Mouse (Mus musculus) left cerebral cortex, postnatal 25 days (tissue): ENCODE results near the gene Robo2. TPM values are rescaled to one million over a fixed set of nuclear protein-coding genes. Genes with fewer than 3 reads are reported as not detected.

Experiments
- DNase-seq, 2 experiments: peaks; one replicate each; pipeline ENCODE4 v3.0.0; 2022; ENCODE audit warnings: low spot score in 2 of 2, mixed read lengths in 1 of 2
- intact Hi-C: fragments of 180-260 bp; cut with DNase I; formaldehyde crosslinking; loops from one replicate; pipeline ENCODE4 v1.15.1; 2025
- total RNA-seq, 2 experiments: library from RNA; stranded (reverse); gene quantifications; 2 replicates each; pipeline ENCODE4 v1.2.3; 2021

Robo2 gene
- total RNA-seq, 2 experiments from 2014 or later: 155 to 159 TPM

GRCm38 (mm10) chr16:74348437-74348836 lies 63.2 kb downstream of the Robo2 start:
- intact Hi-C loops: no loop called here

DNA sequence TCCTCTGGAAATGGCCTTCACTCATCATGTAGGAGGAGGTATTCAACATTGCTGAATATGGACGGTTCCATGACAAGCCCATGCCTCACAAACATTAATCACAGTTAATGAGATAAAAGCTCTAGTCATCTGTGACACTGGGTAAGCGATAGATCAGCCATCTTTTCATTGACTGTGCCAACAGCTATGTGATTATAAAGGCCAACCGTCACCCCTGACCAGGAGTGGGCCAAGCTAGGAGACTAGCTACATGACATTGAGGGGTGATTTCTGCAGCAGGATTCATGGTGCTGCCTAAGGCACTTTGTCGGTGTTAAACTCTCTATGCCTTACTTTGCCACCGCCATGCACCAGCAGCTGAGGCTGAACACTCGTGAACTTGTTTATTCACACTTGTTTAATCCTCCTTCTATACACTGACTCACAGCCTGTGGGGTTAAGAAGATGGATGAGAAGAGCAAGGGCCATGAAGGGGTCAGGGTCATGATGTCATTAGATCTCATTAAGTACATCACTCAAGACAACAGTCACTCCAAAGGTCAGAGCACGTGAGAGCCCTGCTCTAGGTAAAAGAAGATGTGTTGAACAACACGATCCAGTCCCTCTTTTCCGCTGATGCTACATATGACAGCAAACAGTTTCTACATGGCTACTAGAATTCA lies 72.5 kb downstream of the Robo2 start:
- intact Hi-C loops: no loop called here
- DNase-seq: no peak

More at GRCm38 (mm10) chr16:74348437-74348836, 63.2 kb downstream of the Robo2 start:
- no peak for DNase-seq

GRCm38 (mm10) chr16:74321666-74322371 lies 89.8 kb downstream of the Robo2 start:
- DNase-seq: no peak
- intact Hi-C loops: no loop called here

GRCm38 (mm10) chr16:74316150-74316549 lies 95.5 kb downstream of the Robo2 start:
- intact Hi-C loops: no loop called here
- DNase-seq: peak in 1 of 2 experiments; percentile 18

DNA sequence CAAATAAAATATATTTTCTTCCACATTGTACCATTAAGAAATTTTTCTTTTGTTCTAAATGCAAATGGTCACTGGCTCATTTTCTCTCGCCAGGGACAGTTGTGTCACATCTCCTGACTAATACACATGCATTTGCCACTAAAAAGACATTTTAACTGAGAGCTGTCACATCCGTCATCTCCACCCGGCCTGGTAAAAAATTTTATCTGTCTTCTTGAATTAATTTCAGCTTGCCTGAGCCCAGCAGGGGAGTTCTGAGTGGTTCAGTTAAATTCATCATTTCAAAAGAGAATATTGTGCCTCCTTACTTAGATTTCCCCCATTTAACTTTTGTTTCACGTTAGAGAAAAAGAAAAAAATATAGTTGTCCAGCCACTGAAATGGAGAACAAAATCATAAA lies 98.4 kb downstream of the Robo2 start:
- no peak for DNase-seq
- intact Hi-C loops: no loop called here

- intact Hi-C loops: no loop called here
- DNase-seq: no peak
Measured at GRCm38 (mm10) chr16:74307543-74307887, 104.1 kb downstream of the Robo2 start.

DNA sequence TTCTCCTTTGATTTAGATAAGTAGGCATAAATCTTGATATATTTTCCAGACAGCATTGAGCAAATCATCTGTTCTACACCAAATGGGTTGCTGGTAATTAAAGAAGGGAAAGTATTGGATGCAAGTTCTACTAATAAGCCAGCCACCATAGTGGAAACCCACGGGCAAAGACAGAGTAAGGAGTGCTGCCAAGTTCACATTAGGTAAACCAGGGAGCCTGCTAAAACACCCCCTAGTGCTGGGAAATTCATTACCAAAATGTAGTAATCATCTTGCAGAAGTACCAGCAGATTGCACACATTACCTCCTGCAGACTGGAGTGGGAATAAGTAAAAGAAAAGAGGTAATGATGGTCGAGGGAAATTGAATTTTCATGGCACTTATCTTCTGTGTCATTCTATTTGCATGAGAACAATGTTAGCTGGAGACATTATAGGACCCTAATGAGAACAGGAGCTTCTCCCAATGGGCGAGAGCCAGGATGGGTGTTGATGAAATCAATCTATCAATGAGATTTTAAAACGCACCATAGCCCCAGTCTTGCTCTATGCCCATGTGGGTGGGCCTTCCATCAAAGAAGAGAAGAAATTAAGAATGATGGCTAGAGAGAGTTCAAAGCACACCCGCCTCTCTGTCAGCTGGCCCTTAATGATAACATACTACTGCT lies 104.6 kb downstream of the Robo2 start:
- intact Hi-C loops: no loop called here
- DNase-seq: no peak

DNA sequence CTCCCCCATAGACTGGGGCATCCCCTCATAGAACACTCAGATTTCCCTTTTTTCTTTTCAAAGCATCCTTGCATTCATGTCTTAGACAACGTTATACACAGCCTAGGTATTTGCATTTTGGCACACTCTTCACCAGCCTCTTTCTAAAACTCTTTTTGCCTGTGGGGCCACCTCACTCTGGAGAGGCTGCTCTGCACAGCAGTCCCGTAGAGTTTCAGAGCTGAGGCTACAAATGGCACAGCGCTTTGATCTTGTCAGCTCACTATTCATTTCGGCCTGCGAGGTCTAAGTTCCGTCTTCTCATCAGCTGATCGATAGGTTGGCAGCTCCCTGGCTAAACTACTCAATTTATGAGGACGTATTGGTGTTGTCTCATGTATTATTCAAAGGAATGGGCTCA lies 123.7 kb downstream of the Robo2 start:
- no peak for DNase-seq
- intact Hi-C loops: no loop called here

DNA sequence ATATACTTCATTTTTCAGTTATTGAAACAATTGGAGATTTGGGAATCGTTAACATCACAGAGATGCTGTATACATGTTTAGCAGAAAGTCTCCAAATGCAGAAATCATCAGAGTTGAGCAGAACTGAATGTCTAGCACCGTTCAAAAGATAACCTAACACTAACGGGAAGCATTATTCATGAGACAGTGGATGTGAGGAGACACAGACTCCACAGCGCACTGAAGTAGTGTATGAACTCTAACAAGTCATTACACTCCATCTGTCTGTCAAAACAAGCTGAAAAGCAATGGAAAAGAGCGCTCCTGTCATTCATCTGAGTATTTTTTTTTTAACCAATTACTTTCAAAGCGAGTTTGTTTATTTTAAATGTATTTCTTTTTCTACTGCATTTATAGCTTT lies 129.1 kb downstream of the Robo2 start:
- intact Hi-C loops: no loop called here
- DNase-seq: no peak

- intact Hi-C loops: no loop called here
Measured at GRCm38 (mm10) chr16:74276855-74277573, 134.6 kb downstream of the Robo2 start.

DNA sequence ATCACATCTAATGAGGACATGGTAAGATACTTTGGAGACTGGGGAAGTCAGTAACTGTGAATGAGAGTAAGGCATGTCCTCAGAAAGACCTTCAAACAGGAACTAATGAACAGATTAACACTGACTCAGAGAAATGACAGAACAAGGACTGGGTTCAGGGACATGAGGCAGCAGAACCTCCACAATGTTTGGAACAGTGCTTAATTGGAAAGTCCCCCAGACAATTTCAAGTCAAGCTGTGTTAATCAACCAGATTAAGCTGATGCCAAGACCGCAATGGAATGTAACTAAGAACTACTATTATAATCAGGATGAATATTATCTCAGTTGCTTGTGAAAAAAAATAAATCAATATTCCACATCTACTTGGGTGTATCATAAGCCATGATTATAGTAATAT lies 137.0 kb downstream of the Robo2 start:
- DNase-seq: no peak
- intact Hi-C loops: no loop called here

More at GRCm38 (mm10) chr16:74276855-74277573, 134.6 kb downstream of the Robo2 start:
- no peak for DNase-seq

GRCm38 (mm10) chr16:74272993-74273392 lies 138.6 kb downstream of the Robo2 start:
- intact Hi-C loops: no loop called here
- DNase-seq: peak in 1 of 2 experiments; percentile 38

GRCm38 (mm10) chr16:74258241-74258640 lies 153.4 kb downstream of the Robo2 start:
- intact Hi-C loops: no loop called here
- peak in 1 of 2 experiments; percentile 37 for DNase-seq

DNA sequence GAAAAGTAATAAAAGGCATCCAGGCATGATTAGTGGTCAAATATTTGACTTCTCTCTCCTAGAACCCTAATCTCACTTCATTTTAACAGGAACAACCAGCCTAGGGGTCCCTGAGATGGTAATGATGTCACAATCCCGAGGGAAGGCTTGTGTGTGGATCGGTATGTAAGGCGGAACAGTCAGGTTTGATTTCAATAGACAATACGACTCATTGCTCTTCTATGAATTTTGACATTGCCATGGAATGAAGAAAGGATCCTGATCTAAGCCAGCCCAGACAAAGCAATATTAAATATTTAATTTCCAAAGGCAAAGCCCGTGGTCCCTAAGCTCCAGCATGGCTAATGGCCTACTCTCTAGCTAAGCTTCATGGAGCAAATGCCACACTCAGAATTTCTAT lies 167.2 kb downstream of the Robo2 start:
- no peak for DNase-seq
- intact Hi-C loops: no loop called here

DNA sequence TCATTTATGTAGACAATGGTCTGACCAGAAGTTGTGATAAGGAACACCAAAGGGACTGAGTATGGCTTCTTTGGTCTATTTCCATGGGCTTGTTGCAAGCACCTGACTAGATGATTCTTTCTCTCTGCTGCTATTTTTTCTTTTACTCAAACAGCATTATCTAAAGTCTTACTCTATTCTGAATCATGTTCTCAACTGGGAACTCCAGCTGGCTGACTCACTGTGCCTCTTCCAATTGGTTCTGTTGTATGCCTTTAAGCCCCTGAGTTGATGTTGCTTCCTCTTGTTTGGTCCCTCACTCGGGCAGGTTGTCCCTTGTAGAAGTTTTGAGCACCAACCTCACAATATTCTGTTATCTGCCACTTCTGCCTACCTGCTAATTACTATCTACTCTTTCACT lies 170.1 kb downstream of the Robo2 start:
- peak in 1 of 2 experiments; percentile 55 for DNase-seq
- intact Hi-C loops: no loop called here

GRCm38 (mm10) chr16:74237411-74237930 lies 174.2 kb downstream of the Robo2 start:
- intact Hi-C loops: no loop called here
- no peak for DNase-seq

DNA sequence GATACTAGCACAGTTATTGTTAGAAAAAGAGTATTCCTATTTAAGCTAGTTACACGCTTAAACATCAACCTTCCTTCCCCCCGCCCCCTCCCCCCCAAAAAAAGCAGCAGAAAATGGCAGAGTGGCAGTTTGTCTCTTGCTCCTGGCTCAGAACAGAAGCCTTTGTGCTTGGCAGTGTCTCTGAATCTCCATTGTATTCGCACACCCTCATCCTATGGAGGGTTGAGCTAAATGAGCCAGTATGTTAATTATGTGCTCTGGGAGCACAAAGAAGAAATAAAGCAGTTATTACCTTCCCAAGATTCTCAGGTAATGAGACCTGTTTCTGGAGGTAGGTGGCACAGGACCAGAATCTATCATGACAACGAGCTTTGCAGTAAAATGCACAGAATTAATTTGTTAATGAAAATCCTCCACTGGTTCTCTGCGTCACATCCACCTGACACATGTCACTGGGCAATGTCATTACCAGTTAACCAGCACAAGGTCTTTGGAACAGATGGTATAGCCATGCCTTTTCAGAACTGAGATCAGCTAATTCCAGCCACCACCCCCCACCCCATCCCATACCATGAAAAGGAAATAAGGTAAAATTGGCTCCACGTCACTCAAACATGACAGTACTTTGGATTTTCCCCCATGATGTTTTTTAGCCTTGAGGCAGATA lies 177.1 kb downstream of the Robo2 start:
- no peak for DNase-seq
- intact Hi-C loops: no loop called here

DNA sequence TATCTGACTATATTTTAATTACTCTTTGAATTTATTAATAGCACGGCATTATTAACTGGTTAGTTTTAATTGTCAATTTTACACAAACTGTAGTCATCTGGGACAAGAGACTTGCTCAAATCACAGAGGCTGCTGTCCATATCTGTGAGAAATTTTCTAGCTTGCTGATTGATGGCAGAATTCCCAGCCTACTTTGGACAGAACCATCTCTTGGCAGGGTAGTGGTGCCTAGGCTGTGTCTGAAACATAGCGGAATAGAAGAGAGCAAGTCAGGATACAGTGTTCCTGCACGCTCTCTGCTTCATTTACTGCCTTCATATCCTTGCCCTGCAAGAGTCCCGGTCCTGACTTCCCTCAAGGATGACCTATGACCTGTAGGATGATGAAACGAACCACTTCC lies 178.0 kb downstream of the Robo2 start:
- no peak for DNase-seq
- intact Hi-C loops: no loop called here

GRCm38 (mm10) chr16:74227285-74227684 lies 184.3 kb downstream of the Robo2 start:
- DNase-seq: no peak
- intact Hi-C loops: no loop called here
